Mouse (Mus musculus): ENCODE data around the gene Pitpnc1. TPM values are rescaled to one million over a fixed set of nuclear protein-coding genes. Genes with fewer than 3 reads are reported as not detected.

The Pitpnc1 gene
- total RNA-seq, 2 experiments from 2014 or later: 57.4 to 66.8 TPM

- intact Hi-C loops (cut with DNase I; ENCODE audit: low total_unique reads): no loop called here
- no peak for DNase-seq
These were observed 127.5 kb downstream of the Pitpnc1 start for GRCm38 (mm10) chr11:107343031-107343430.

GRCm38 (mm10) chr11:107342432-107342831, 128.1 kb downstream of the Pitpnc1 start:
- intact Hi-C loops (cut with DNase I; ENCODE audit: low total_unique reads): no loop called here
- DNase-seq: no peak

- intact Hi-C loops (cut with DNase I; ENCODE audit: low total_unique reads): no loop called here
- DNase-seq: peak; percentile 67
These were observed 129.2 kb downstream of the Pitpnc1 start for GRCm38 (mm10) chr11:107341293-107341692.

GRCm38 (mm10) chr11:107340793-107341192, 129.7 kb downstream of the Pitpnc1 start:
- DNase-seq: no peak
- intact Hi-C loops (cut with DNase I; ENCODE audit: low total_unique reads): no loop called here

- peak; percentile 27 for DNase-seq
- intact Hi-C loops (cut with DNase I; ENCODE audit: low total_unique reads): no loop called here
These were observed 131.2 kb downstream of the Pitpnc1 start for GRCm38 (mm10) chr11:107339224-107339805.

- DNase-seq: peak; percentile 17
- intact Hi-C loops (cut with DNase I; ENCODE audit: low total_unique reads): no loop called here
These were observed 132.9 kb downstream of the Pitpnc1 start for GRCm38 (mm10) chr11:107337391-107338148.

- intact Hi-C loops (cut with DNase I; ENCODE audit: low total_unique reads): no loop called here
- peak; percentile 29 for DNase-seq
These were observed 134.7 kb downstream of the Pitpnc1 start for GRCm38 (mm10) chr11:107335756-107336155.

- intact Hi-C loops (cut with DNase I; ENCODE audit: low total_unique reads): no loop called here
These were observed 135.5 kb downstream of the Pitpnc1 start for GRCm38 (mm10) chr11:107334849-107335484.

GRCm38 (mm10) chr11:107332905-107333304, 137.6 kb downstream of the Pitpnc1 start:
- intact Hi-C loops (cut with DNase I; ENCODE audit: low total_unique reads): no loop called here
- no peak for DNase-seq

More at GRCm38 (mm10) chr11:107334849-107335484, 135.5 kb downstream of the Pitpnc1 start:
- peak; percentile 27 for DNase-seq

- no peak for DNase-seq
These were observed 138.2 kb downstream of the Pitpnc1 start for GRCm38 (mm10) chr11:107332332-107332731.

GRCm38 (mm10) chr11:107331425-107331824, 139.1 kb downstream of the Pitpnc1 start:
- intact Hi-C loops (cut with DNase I; ENCODE audit: low total_unique reads): no loop called here
- no peak for DNase-seq

More at GRCm38 (mm10) chr11:107332332-107332731, 138.2 kb downstream of the Pitpnc1 start:
- intact Hi-C loops (cut with DNase I; ENCODE audit: low total_unique reads): no loop called here

- DNase-seq: peak; percentile 30
- intact Hi-C loops (cut with DNase I; ENCODE audit: low total_unique reads): no loop called here
These were observed 143.2 kb downstream of the Pitpnc1 start for GRCm38 (mm10) chr11:107327326-107327725.

- intact Hi-C loops (cut with DNase I; ENCODE audit: low total_unique reads): no loop called here
- peak; percentile 28 for DNase-seq
These were observed 144.5 kb downstream of the Pitpnc1 start for GRCm38 (mm10) chr11:107325739-107326725.

- intact Hi-C loops (cut with DNase I; ENCODE audit: low total_unique reads): no loop called here
- no peak for DNase-seq
These were observed 145.3 kb downstream of the Pitpnc1 start for GRCm38 (mm10) chr11:107325226-107325625.

- no peak for DNase-seq
- intact Hi-C loops (cut with DNase I; ENCODE audit: low total_unique reads): no loop called here
These were observed 147.3 kb downstream of the Pitpnc1 start for GRCm38 (mm10) chr11:107323173-107323572.

GRCm38 (mm10) chr11:107322226-107322625, 148.3 kb downstream of the Pitpnc1 start:
- DNase-seq: no peak
- intact Hi-C loops (cut with DNase I; ENCODE audit: low total_unique reads): no loop called here

GRCm38 (mm10) chr11:107321819-107322218, 148.7 kb downstream of the Pitpnc1 start:
- intact Hi-C loops (cut with DNase I; ENCODE audit: low total_unique reads): no loop called here
- no peak for DNase-seq

- no peak for DNase-seq
- intact Hi-C loops (cut with DNase I; ENCODE audit: low total_unique reads): loop anchor here (5.0 kb wide), 1 partner anchor 43 kb away; no protein-coding TSS in a partner anchor
These were observed 150.6 kb downstream of the Pitpnc1 start for GRCm38 (mm10) chr11:107319861-107320260.

- intact Hi-C loops (cut with DNase I; ENCODE audit: low total_unique reads): loop anchor here (5.0 kb wide), 1 partner anchor 40 kb away; no protein-coding TSS in a partner anchor
- DNase-seq: peak; percentile 20
These were observed 152.7 kb downstream of the Pitpnc1 start for GRCm38 (mm10) chr11:107317653-107318281.
